Mouse (Mus musculus) mouse trophoblast stem cell (cell line): Measurements from ENCODE around the gene Ncf2.

Experiments used
- in situ Hi-C, 2 experiments: fragments of 300-500 bp; cut with MseI, MboI; formaldehyde crosslinking; loops; 2 replicates in 1 of 2; 3 replicates in 1 of 2; pipeline ENCODE4 v1.15.1; 2025

Ncf2 gene

GRCm38 (mm10) chr1:152795688-152796255 is 4.2 kb upstream of the Ncf2 start:
- in situ Hi-C loops = loop anchor here in 1 of 2 experiments (10.0 kb wide), 1 partner anchor 299 kb away; no protein-coding TSS in a partner anchor

- in situ Hi-C loops = loop anchor here in 1 of 2 experiments (10.0 kb wide), 1 partner anchor 298 kb away; no protein-coding TSS in a partner anchor
Observed at GRCm38 (mm10) chr1:152796683-152797263, 3.2 kb upstream of the Ncf2 start.

- in situ Hi-C loops = loop anchor here in 1 of 2 experiments (10.0 kb wide), 1 partner anchor 297 kb away; no protein-coding TSS in a partner anchor
Observed at GRCm38 (mm10) chr1:152798125-152798524, 1.9 kb upstream of the Ncf2 start.

GRCm38 (mm10) chr1:152800633-152801176 is 711 bp downstream of the Ncf2 start:
- in situ Hi-C loops = no loop called here

- in situ Hi-C loops = no loop called here
Observed at GRCm38 (mm10) chr1:152804907-152805306, 4.9 kb downstream of the Ncf2 start.

GRCm38 (mm10) chr1:152807619-152808391 is 7.8 kb downstream of the Ncf2 start:
- in situ Hi-C loops = no loop called here

- in situ Hi-C loops = no loop called here
Observed at GRCm38 (mm10) chr1:152808392-152808680, 8.3 kb downstream of the Ncf2 start.

- in situ Hi-C loops = no loop called here
Observed at GRCm38 (mm10) chr1:152809541-152810252, 9.7 kb downstream of the Ncf2 start.

- in situ Hi-C loops = no loop called here
Observed at GRCm38 (mm10) chr1:152810533-152811439, 10.8 kb downstream of the Ncf2 start.

- in situ Hi-C loops = no loop called here
Observed at GRCm38 (mm10) chr1:152815265-152815701, 15.3 kb downstream of the Ncf2 start.

- in situ Hi-C loops = no loop called here
Observed at GRCm38 (mm10) chr1:152817027-152817769, 17.2 kb downstream of the Ncf2 start.

GRCm38 (mm10) chr1:152817794-152818193 is 17.8 kb downstream of the Ncf2 start:
- in situ Hi-C loops = no loop called here

- in situ Hi-C loops = no loop called here
Observed at GRCm38 (mm10) chr1:152819558-152819957, 19.6 kb downstream of the Ncf2 start.

GRCm38 (mm10) chr1:152820911-152821695 is 21.1 kb downstream of the Ncf2 start:
- in situ Hi-C loops = no loop called here

- in situ Hi-C loops = no loop called here
Observed at GRCm38 (mm10) chr1:152821746-152822145, 21.8 kb downstream of the Ncf2 start.

- in situ Hi-C loops = no loop called here
Observed at GRCm38 (mm10) chr1:152824206-152824605, 24.2 kb downstream of the Ncf2 start.

GRCm38 (mm10) chr1:152826446-152826845 is 26.5 kb downstream of the Ncf2 start:
- in situ Hi-C loops = no loop called here

- in situ Hi-C loops = no loop called here
Observed at GRCm38 (mm10) chr1:152828168-152828567, 28.2 kb downstream of the Ncf2 start.

GRCm38 (mm10) chr1:152828637-152829355 is 28.8 kb downstream of the Ncf2 start:
- in situ Hi-C loops = no loop called here
